Mouse (Mus musculus): ENCODE data around the gene 1700122O11Rik. TPM values are rescaled to one million over a fixed set of nuclear protein-coding genes. Genes with fewer than 3 reads are reported as not detected.

The 1700122O11Rik gene
- polyA plus RNA-seq, 1 experiment from 2014 or later, result not detected

- Histone ChIP-seq H3K4me3 (no peak overlapping the region), H3K27ac (no peak overlapping the region), H3K36me3 (no peaks in the 10 kb centered on the region), H3K4me2 (no peak overlapping the region), H3K9ac (no peak overlapping the region), H3K9me3 (no peaks in the 10 kb centered on the region), H3K27me3 (no peaks in the 10 kb centered on the region), H3K4me1 (peaks cover 15% of the 10 kb centered on the region)
- ATAC-seq (ENCODE audit: borderline replicate concordance, extremely low read depth, low FRiP score, low TSS enrichment), result no peak
- 30% methylated on average over 4 of the region's 4 CpGs for WGBS
Measured at GRCm38 (mm10) chr17:48045631-48046030, 7.5 kb upstream of the 1700122O11Rik start.

GRCm38 (mm10) chr17:48043154-48043880, 5.2 kb upstream of the 1700122O11Rik start:
- WGBS, result 63% methylated on average over 5 of the region's 5 CpGs
- H3K27me3 ChIP-seq, result no peaks in the 10 kb centered on the region
- H3K4me2 ChIP-seq, result no peak overlapping the region
- no peak overlapping the region for H3K27ac ChIP-seq
- no peaks in the 10 kb centered on the region for H3K36me3 ChIP-seq
- H3K9ac ChIP-seq, result no peak overlapping the region
- peaks cover 29% of the 10 kb centered on the region for H3K4me1 ChIP-seq
- ATAC-seq (ENCODE audit: borderline replicate concordance, extremely low read depth, low FRiP score, low TSS enrichment), result no peak
- H3K9me3 ChIP-seq, result no peaks in the 10 kb centered on the region
- no peak overlapping the region for H3K4me3 ChIP-seq

GRCm38 (mm10) chr17:48041351-48042287, 3.5 kb upstream of the 1700122O11Rik start:
- Histone ChIP-seq H3K4me3 (peak overlapping the region; percentile 29), H3K27ac (peak overlapping the region; percentile 87), H3K9ac (peak overlapping the region; percentile 32; the same call in 1 of the 2 replicates), H3K9me3 (no peaks in the 10 kb centered on the region), H3K27me3 (no peaks in the 10 kb centered on the region), H3K36me3 (no peaks in the 10 kb centered on the region), H3K4me2 (peak overlapping the region; percentile 49), H3K4me1 (peaks cover 29% of the 10 kb centered on the region)
- WGBS, result 11% methylated on average over 29 of the region's 29 CpGs
- ATAC-seq (ENCODE audit: borderline replicate concordance, extremely low read depth, low FRiP score, low TSS enrichment), result peak; percentile 9; the same call in 1 of the 2 replicates

- Histone ChIP-seq H3K4me1 (peaks cover 29% of the 10 kb centered on the region), H3K36me3 (no peaks in the 10 kb centered on the region), H3K27me3 (no peaks in the 10 kb centered on the region), H3K9me3 (no peaks in the 10 kb centered on the region), H3K4me3 (peak overlapping the region; percentile 18), H3K4me2 (peak overlapping the region; percentile 51), H3K9ac (peak overlapping the region; percentile 8; the same call in 1 of the 2 replicates), H3K27ac (peak overlapping the region; percentile 70)
- peak; percentile 81 for ATAC-seq (ENCODE audit: borderline replicate concordance, extremely low read depth, low FRiP score, low TSS enrichment)
- WGBS, result 14% methylated on average over 14 of the region's 14 CpGs
Measured at GRCm38 (mm10) chr17:48039232-48039866, 1.3 kb upstream of the 1700122O11Rik start.

DNA sequence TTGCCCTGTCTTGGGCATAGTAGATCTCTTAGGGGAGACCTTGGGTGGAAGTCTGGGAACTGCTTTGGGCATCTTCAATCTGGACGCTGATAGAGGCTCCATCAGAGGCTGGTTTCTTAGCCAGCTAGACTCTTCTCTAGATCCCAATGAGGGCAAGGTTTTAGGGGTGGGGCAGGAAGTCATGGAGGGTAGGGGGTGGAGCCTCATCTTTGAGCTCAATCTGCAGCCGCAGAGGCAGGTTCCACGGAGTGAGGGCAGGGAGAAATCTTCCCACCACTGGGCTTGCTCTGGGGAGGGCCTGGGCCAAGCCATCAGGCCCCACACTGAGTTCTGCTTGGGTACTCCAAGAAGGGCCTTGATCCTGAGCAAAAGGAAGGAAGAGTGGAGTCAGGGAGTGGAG, 1.2 kb downstream of the 1700122O11Rik start:
- Histone ChIP-seq H3K4me3 (no peak overlapping the region), H3K4me2 (no peak overlapping the region), H3K4me1 (peaks cover 31% of the 10 kb centered on the region), H3K27me3 (no peaks in the 10 kb centered on the region), H3K36me3 (no peaks in the 10 kb centered on the region), H3K27ac (no peak overlapping the region), H3K9ac (no peak overlapping the region), H3K9me3 (no peaks in the 10 kb centered on the region)
- 64% methylated on average over 3 of the region's 3 CpGs for WGBS
- ATAC-seq (ENCODE audit: borderline replicate concordance, extremely low read depth, low FRiP score, low TSS enrichment), result no peak

DNA sequence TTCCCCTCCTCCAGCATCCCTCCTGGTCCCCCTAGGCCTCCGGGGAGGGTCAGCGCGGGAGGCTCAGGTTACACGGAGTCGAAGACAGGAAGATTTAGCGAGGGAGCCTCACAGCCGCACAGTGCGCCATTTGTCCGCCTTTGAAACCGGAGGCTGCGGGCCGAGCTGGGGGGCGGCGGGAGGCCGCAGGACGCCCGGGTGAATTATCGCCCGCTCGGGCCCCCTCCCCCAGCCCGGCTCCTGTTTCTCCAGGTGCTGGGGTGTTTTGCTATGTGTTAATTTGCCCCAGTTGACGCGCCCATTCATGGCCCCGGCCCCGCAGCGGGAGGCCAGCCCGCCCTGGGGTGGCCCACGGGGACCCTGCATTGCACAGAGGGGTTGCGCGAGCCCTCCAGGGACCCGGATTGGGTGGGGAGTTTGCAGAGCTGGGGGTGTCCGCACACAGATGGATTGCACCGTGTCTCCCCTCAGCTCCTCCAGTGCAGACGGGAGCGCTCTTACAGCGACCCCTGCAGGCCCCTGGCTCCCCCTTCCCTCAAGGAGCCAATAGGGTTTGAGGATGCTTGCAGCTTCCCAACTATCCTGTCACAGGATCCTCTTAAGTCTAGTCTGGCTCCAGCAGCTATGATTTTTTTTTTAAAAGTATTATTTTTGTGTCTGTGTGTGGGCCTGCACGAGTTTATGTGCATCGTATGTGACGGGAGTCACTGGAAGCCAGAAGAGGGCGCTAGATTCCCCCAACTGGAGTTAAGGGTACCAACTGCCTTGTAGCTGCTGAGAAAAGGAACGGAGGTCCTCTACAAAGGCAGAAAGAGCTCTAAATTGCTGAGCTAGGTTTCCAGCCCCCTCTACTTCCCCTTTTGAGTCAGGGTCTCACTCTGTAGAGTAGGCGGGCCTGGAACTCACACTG, 6.3 kb downstream of the 1700122O11Rik start:
- Histone ChIP-seq H3K4me1 (peaks cover 60% of the 10 kb centered on the region), H3K4me3 (peak overlapping the region; percentile 43), H3K36me3 (no peaks in the 10 kb centered on the region), H3K9ac (peak overlapping the region; percentile 55), H3K9me3 (no peaks in the 10 kb centered on the region), H3K27ac (peak overlapping the region; percentile 61), H3K4me2 (peak overlapping the region; percentile 91), H3K27me3 (peaks cover 6% of the 10 kb centered on the region; the same call in 1 of the 2 replicates)
- WGBS, result 9% methylated on average over 42 of the region's 42 CpGs
- ATAC-seq (ENCODE audit: borderline replicate concordance, extremely low read depth, low FRiP score, low TSS enrichment), result no peak

DNA sequence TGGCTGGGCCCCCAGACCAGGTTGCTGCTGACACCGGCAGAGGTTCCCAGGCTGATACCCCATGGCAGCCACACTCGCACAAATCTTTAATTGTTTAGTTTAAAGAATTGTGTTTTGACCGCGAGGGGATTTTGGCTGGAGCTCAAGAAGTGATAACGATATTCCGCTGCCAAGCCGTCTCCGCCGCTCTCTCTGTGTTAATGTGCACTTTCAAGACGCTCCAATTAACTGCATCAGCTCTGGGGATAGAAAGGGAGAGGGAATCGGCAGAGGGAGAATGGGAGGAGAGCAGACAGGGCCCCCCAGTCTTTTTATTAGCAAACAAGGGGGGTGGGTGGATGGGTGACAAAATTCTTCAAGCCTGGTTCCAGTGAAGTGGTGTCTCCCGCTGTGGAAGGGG, 8.9 kb downstream of the 1700122O11Rik start:
- Histone ChIP-seq H3K27me3 (peaks cover 6% of the 10 kb centered on the region; the same call in 1 of the 2 replicates), H3K9me3 (no peaks in the 10 kb centered on the region), H3K27ac (peak overlapping the region; percentile 77), H3K36me3 (no peaks in the 10 kb centered on the region), H3K4me1 (peaks cover 60% of the 10 kb centered on the region), H3K9ac (no peak overlapping the region), H3K4me2 (peak overlapping the region; percentile 11), H3K4me3 (no peak overlapping the region)
- ATAC-seq (ENCODE audit: borderline replicate concordance, extremely low read depth, low FRiP score, low TSS enrichment), result peak; percentile 44; the same call in 1 of the 2 replicates
- 6% methylated on average over 12 of the region's 12 CpGs for WGBS

DNA sequence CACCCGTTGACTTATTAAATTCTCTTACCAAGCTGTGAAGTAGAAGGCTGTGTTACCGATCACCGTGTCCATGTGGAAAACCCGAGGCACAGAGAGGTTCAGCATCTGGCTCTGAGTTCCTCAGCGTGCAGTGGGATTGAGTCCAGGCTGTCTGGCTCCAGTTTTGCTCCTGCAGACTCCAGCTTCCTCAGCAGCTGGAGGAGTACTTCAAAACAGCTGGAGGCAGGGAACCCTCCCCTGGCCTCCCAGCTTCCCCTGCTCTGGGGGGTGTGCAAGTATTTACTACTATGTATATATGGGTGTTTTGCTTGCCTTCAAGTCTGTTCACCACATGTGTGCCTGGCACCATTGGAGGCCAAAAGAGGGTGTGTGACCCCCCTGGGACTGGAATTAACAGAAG, 9.8 kb downstream of the 1700122O11Rik start:
- Histone ChIP-seq H3K36me3 (no peaks in the 10 kb centered on the region), H3K9ac (no peak overlapping the region), H3K27ac (peak overlapping the region; percentile 77), H3K4me3 (no peak overlapping the region), H3K4me1 (peaks cover 62% of the 10 kb centered on the region), H3K4me2 (no peak overlapping the region), H3K9me3 (no peaks in the 10 kb centered on the region), H3K27me3 (peaks cover 6% of the 10 kb centered on the region; the same call in 1 of the 2 replicates)
- WGBS, result 40% methylated on average over 5 of the region's 5 CpGs
- peak; percentile 75 for ATAC-seq (ENCODE audit: borderline replicate concordance, extremely low read depth, low FRiP score, low TSS enrichment)

- Histone ChIP-seq H3K4me1 (peaks cover 67% of the 10 kb centered on the region), H3K27me3 (peaks cover 6% of the 10 kb centered on the region; the same call in 1 of the 2 replicates), H3K4me3 (no peak overlapping the region), H3K9ac (no peak overlapping the region), H3K27ac (peak overlapping the region; percentile 77), H3K36me3 (no peaks in the 10 kb centered on the region), H3K4me2 (no peak overlapping the region), H3K9me3 (no peaks in the 10 kb centered on the region)
- WGBS, result 42% methylated on average over 6 of the region's 6 CpGs
- peak; percentile 45; the same call in 1 of the 2 replicates for ATAC-seq (ENCODE audit: borderline replicate concordance, extremely low read depth, low FRiP score, low TSS enrichment)
Measured at GRCm38 (mm10) chr17:48027677-48028076, 10.4 kb downstream of the 1700122O11Rik start.

- no peak overlapping the region for H3K4me3 ChIP-seq
- H3K4me1 ChIP-seq, result peaks cover 66% of the 10 kb centered on the region
- H3K9me3 ChIP-seq, result no peaks in the 10 kb centered on the region
- ATAC-seq (ENCODE audit: borderline replicate concordance, extremely low read depth, low FRiP score, low TSS enrichment), result no peak
- no peak overlapping the region for H3K9ac ChIP-seq
- H3K36me3 ChIP-seq, result no peaks in the 10 kb centered on the region
- H3K27me3 ChIP-seq, result peaks cover 6% of the 10 kb centered on the region; the same call in 1 of the 2 replicates
- WGBS, result 93% methylated on average over 5 of the region's 5 CpGs
- no peak overlapping the region for H3K4me2 ChIP-seq
- H3K27ac ChIP-seq, result peak overlapping the region; percentile 77; the same call in 1 of the 2 replicates
Measured at GRCm38 (mm10) chr17:48027019-48027418, 11.1 kb downstream of the 1700122O11Rik start.

All from lung, embryonic 15.5 days (tissue).